Mouse (Mus musculus) myocyte (in vitro differentiated cells): ENCODE results near the gene Trib3.

ENCODE experiments used
- E2F4 ChIP-seq: IDR thresholded peaks from one replicate; pipeline ENCODE4 v1.6.1; 2011; ENCODE audit warnings: mild to moderate bottlenecking, control low read depth, moderate library complexity; ENCODE audit not compliant: insufficient read depth
- MYOD1 ChIP-seq, 3 experiments: IDR thresholded peaks; one replicate each; pipeline ENCODE4 v1.6.1; 2011; ENCODE audit warnings: control low read depth in 2 of 3, low read depth in 2 of 3, mild to moderate bottlenecking in 2 of 3, moderate library complexity in 1 of 3; ENCODE audit not compliant: insufficient read length in 2 of 3, control insufficient read depth in 1 of 3
- MYOG ChIP-seq, 3 experiments: IDR thresholded peaks; one replicate each; pipeline ENCODE4 v1.6.1; 2011; ENCODE audit warnings: control low read depth in 2 of 3, low read depth in 2 of 3, mild to moderate bottlenecking in 2 of 3; ENCODE audit not compliant: insufficient read length in 2 of 3, control insufficient read depth in 1 of 3, insufficient read depth in 1 of 3
- POLR2A ChIP-seq: IDR thresholded peaks from one replicate; pipeline ENCODE4 v1.6.1; 2011; ENCODE audit warnings: low read depth, mild to moderate bottlenecking, control low read depth, moderate library complexity; ENCODE audit not compliant: insufficient read length
- POLR2AphosphoS2 ChIP-seq: IDR thresholded peaks from one replicate; pipeline ENCODE4 v1.6.1; 2011; ENCODE audit warnings: low read depth, control low read depth; ENCODE audit not compliant: insufficient read length
- REST ChIP-seq: IDR thresholded peaks from one replicate; pipeline ENCODE4 v1.6.1; 2011; ENCODE audit warnings: mild to moderate bottlenecking, control low read depth, moderate library complexity; ENCODE audit not compliant: insufficient read depth, insufficient read length
- SRF ChIP-seq: IDR thresholded peaks from one replicate; pipeline ENCODE4 v1.6.1; 2011; ENCODE audit warnings: low read depth; ENCODE audit not compliant: control insufficient read depth, insufficient read length
- TCF12 ChIP-seq: IDR thresholded peaks from one replicate; pipeline ENCODE4 v1.6.1; 2011; ENCODE audit warnings: mild to moderate bottlenecking, control low read depth; ENCODE audit not compliant: poor library complexity, insufficient read depth, severe bottlenecking
- TCF3 ChIP-seq: IDR thresholded peaks from one replicate; pipeline ENCODE4 v1.6.1; 2011; ENCODE audit warnings: low read depth, control low read depth; ENCODE audit not compliant: insufficient read length
- USF1 ChIP-seq: IDR thresholded peaks from one replicate; pipeline ENCODE4 v1.6.1; 2011; ENCODE audit warnings: low read depth, mild to moderate bottlenecking, control low read depth, moderate library complexity

DNA sequence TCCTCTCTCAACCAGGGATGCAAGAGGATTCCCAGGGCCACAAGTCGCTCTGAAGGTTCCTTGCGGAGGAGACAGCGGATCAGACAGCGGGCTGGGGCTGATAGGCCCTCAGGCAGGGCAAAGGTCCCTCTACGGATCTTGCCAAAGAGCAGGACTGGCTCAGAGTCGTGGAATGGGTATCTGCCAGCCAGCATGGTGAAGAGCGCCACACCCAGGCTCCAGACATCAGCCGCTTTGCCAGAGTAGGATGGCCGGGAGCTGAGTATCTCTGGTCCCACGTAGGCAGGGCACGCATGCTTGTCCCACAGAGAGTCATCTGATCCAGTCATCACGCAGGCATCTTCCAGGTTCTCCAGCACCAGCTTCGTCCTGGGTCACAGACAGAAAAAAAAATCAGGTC is 5.5 kb downstream of the Trib3 start:
- TF ChIP-seq POLR2A, result peak; percentile 60
- no peak for TF ChIP-seq REST
- peak; percentile 59 for TF ChIP-seq POLR2AphosphoS2
- no peak for TF ChIP-seq USF1
- TF ChIP-seq E2F4, result no peak
- TF ChIP-seq MYOG (IDR thresholded peaks at IDR 0.05; ENCODE audit: control insufficient read depth in 1 of 3, insufficient read depth in 1 of 3, insufficient read length in 2 of 3, low read depth in 2 of 3), result no peak
- TF ChIP-seq TCF3, result no peak
- TF ChIP-seq SRF, result no peak
- TF ChIP-seq TCF12, result no peak
- no peak for TF ChIP-seq MYOD1 (IDR thresholded peaks at IDR 0.05; ENCODE audit: control insufficient read depth in 1 of 3, insufficient read length in 2 of 3, low read depth in 2 of 3)
